Mouse (Mus musculus) layer of hippocampus, postnatal 14 days (tissue): ENCODE results near the gene Fam155a. TPM values are rescaled to one million over a fixed set of nuclear protein-coding genes. Genes with fewer than 3 reads are reported as not detected.
A peak's percentile ranks its signal among the peaks of the same experiment; 100 is the strongest.
"Not testable (repeated sequence)": the region's sequence is repeated elsewhere in the genome, so short reads cannot be mapped to it uniquely, and the experiment has no call there.

Source experiments
- DNase-seq, 2 experiments: peaks; one replicate each; pipeline ENCODE4 v3.0.0; 2021 to 2022; ENCODE audit warnings: low spot score in 2 of 2, mixed read lengths in 1 of 2
- total RNA-seq, 2 experiments: library from RNA; stranded (reverse); gene quantifications; 2 replicates each; pipeline ENCODE4 v1.2.3; 2021

Fam155a gene
- total RNA-seq, 2 experiments from 2014 or later = 98.4 to 111 TPM

DNA sequence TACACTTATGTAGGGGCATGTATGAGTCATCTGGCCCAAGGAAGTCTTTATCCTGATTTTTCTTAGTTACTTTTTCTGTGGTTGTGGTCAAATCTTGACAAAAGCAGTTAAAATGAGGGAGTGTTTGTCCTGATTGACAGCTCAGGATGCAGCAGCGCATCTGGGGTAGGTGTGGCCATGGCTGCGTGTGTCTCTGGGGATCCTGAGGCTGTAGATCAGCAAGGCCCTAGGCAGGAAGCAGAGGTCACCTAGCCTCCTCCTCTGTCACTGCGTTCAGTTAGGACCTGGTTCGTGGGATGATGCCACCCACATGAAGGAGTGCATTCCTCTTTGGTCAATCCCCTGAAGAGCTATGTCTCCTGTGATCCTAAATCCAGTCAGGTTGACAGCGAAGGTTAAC, 362.5 kb downstream of the Fam155a start:
- DNase-seq = no peak

DNA sequence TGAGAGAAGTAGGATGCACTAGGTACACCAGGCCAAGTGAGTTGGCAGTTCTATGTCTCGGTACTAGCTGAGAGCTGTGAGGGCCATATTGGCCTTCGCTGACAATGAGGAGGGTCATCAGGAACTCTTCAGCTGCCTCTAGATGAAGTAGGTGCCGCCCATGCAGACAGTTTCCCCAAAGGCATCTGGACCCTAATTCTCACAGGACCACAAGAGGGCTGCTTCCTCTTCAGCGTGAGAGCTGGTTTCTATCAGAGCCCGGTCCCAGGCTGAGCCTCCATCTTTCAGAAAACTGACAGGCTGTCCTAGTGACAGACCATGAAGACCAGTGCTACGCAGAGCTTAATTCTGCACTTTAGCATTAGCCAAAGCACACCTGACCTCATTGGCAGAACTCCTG, 364.8 kb downstream of the Fam155a start:
- DNase-seq = no peak

DNA sequence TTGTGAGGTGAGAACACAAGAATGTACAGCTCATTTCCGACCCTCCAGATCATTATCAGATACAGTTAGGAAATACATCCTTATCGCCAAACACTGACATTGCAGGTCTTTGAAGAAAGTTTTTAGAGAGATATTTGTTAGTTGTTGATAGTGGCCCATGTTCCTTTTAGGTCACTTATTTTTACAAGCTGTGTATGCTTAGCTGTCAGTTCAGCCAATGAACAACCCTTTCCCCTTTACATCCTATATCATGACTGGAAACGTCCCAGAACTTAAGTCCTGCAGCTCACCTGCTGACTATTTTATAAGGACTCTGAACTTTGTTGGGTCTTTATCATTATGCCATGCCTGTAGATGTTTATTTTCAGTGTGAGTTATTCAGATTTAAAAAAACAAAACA, 366.3 kb downstream of the Fam155a start:
- DNase-seq = no peak

DNA sequence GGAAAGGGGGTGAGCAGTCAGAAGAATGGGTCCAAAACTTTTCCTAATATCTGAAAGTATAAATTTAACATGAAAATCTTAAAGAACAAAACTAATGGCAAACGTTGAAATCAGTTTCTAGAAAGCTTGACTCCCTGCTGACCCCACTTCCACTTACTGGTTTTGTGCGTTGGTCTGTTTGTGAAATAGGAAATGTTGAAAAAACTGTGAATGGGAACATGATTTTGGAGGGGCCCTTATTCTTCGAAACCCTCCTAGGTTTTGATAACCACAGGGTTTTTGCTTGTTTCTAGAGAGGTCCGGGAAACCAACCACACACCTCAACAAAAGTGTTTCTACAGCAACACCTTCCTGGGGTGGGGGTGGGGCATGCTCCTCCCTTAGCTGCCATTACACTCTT, 368.6 kb downstream of the Fam155a start:
- DNase-seq = no peak

DNA sequence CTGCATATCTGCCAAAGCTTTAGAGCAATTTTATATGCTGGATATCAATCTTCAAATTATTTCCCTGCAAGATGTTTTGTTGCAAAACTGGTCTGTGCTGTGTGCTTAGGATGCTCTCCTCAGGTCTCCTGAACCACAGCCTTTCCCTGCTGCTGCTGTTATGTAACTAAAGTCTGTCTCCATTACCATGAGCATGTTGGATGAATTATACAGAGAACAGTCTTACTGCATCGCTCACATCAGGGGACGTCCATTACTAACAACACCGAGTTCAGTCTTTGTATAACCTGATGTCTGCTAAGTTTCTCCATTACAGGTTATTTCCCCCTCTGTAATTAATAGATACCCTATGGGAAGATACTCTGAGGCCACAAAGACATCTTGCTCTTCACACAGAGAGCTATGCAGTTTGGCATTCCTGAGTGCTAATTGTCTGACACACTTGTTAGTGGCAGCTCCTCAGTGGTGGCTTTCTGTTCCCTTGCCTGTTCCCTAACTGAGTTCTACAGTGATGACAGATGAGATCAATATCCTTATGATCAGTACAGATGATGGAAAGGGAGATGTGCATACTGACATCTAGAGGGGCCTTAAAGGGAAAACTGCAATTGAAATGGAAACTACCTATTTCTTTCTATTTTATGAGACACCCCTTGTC, 372.2 kb downstream of the Fam155a start:
- DNase-seq = no peak

DNA sequence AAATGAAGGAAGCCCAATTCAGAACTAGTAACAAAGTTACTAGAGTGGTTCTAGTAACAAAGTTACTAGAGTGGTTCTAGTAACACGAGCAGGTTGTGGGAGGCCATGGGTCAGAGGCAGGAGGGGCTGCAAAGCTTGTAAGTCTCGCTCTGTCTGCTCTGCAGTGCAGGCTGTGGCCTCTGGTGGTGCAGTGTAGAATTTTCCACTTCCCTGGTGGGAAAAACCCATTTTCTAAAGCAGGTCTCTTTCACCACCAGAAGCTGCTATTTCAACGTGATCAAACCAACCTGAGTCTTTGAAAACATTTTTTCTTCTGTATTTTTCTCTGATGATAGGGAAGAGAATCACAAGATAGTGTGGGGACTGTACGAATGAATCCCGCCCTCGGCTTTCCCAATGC, 372.9 kb downstream of the Fam155a start:
- DNase-seq = no peak

DNA sequence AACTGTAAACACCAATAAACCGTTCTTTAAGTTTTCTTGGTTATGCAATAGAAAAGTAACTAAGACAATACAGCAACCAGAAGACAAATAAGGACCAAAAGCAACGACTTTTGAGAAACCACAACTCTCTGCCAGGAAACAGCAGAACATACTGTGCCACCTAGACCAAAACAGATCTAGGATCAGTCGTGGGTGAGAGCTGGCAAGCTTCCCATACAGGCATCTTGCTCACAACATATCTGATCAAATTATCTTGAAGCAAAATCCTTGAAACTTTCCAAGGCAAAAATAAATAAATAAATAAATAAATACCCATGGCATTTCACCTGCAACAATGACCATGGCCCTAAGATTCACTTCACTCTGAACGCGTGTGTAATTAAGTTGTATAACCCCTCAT, 376.3 kb downstream of the Fam155a start:
- no peak for DNase-seq

DNA sequence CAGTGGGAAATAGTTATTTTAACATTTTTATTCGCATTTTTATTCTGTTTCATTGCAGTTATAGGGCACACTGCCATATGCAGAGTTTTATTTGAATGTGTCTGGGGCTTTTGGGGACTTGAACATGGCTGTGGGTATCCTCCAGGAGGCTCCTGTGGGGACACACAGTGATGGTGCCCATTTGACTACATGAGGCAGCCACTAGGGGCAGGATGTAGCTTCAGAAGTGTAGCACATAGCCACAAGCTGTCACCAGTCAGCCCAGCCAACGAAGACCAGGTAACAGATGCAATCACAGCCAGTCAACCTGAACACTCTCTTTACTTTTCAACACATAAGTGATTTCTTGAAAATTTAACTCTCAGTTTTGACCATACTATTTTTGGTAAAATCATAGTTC, 377.7 kb downstream of the Fam155a start:
- no peak for DNase-seq

DNA sequence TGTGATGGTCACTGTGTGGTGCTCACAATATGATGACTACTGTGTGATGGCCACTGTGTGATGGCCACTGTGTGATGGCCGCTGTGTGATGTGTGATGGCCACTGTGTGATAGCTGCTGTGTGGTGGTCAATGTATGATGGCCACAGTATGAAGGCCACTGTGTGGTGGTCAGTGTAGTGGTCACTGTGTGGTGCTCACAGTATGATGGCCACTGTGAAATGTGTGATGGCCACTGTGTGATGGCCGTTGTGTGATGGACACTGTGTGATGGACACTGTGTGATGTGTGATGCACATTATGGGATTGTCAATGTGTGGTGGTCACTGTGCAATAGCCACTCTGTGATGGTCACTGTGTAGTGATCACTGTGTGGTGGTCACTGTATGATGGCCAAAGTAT, 380.7 kb downstream of the Fam155a start:
- not testable (repeated sequence) for DNase-seq

DNA sequence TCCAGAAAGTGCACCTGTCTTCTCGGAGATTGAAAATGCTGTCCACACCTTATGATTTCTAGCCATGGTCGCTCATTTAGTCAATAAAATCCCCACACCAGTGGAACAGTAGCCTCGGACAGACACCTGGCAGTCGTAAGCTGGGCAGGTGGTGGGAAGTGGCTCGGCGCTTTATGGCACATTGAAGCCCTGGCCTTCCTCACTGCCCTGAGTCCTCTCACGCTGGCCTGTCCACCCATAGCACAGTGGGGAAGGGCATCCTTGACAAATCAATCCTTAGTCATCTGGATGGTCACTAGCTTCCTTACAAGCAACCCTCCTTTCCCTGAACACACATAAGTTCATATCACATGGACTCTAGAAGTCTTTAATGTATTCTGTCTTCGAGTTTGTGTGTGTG, 401.8 kb downstream of the Fam155a start:
- DNase-seq = no peak

DNA sequence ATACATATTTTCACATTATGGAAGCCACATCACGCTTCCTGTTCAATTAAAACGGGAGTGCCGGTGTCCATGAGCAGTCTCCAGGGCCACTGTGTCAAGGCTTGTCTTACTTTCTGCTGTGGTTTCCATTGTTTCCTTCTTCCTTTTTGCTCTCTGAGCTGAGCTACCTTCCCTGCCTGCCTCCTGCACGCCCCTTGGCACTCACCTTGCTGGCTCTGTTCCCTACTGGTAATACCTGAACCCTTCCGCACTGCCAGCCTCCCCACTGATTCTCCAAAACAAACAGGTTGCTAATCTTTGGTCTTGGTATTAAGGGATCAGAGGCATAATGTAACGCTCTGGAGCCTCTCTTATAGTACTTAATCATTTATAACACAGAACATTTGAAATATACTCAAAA, 403.2 kb downstream of the Fam155a start:
- DNase-seq = no peak

DNA sequence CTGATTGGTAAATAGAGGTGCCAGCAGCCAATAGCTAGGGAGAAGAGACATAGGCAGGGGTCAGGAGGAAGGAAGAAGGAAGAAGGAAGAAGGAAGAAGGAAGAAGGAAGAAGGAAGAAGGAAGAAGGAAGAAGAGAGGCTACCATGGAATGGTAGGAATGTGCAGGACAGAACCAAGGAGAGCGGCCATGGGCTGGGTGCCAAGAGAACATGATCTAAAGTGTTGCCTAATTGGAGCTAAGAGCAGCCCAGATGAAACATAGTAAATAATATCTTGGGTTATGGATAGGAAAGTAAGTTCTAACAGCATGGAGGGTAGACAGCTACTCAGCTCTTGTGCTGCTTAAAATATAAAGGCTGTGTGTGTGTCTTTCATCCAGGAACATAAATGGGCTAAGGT, 405.6 kb downstream of the Fam155a start:
- DNase-seq = no peak

DNA sequence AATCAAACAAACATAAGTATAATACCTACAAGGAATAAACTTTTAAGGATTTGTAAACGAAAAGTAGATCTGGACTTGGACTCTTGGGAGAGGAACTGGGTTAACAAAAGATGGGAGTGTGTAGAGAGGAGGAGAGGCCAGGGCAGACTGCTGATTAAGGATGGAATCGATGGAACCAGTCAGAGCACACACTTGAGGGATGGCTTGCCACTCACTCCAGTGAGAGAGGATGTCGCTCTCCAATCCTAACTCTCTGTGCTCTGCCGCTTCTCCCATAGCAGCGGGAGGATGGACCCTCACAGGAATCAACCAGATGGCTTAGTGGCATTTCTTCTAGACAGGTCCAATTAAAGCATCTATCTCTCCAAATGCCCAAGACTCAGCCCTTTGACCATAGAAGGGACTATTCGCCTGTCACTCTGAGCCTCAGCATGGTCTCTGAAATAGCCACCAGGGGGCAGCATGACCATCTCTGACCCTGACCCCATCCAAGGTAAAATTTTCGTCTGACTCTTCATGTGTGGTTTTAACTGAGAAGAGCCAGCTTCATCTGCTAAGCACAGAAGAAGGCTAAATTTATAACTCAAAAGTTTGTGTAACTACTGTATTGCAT, 422.3 kb downstream of the Fam155a start:
- peak; percentile 22 to 58 for DNase-seq

DNA sequence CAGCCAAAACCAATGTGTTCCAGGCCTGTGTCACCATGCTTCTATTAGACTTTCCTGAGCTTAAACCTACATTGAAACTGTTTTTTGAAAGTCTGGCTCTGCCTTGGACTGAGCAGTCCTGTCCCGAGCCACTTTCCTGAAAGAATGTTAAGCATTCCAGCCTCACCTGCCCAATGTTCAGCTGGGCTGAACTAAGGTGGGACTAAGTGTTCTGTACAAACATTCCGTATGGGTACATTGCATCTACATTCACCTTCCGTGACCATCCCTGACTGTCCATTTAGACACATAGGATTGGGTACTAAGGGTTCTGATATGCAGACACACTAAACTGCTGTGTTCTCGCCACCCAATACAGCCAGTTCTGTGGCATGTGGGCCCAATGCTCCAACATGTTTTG, 423.8 kb downstream of the Fam155a start:
- no peak for DNase-seq

DNA sequence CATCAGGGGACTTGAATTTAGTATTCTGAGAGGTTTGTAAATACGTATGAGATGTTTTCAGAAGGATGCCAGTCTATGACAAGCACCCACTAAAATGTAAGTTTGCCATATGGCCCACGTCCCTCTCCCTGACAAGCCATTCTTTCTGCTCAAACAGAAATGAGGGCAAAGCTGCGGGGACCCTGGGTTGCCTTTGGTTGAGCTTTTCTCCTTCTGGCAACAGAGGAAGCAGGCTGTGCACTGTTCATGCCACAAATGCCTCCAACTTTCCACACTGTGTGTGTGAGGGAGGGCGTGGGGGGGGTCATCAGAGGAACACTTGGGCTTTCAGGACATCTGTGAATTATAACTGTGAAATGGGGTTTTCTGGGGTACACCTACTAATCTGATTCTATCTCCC, 426.8 kb downstream of the Fam155a start:
- no peak for DNase-seq

DNA sequence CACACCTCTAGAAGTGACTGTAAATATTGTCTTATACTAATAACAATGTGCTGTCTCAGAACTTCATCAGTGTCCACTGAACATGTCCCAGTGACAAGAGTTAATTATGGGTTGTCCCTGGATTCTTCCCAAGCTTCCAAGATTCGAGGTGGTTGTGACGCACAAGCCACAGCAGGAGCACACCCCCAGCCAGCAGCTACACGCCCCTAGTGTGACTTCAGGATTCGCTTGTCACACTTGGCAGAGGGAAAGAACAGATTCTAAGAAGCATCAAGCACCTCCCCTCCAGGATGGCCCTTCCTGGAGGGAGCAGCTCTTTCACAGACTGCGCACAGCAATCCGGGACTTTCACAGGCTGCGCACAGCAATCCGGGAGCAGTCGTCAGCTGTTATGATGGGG, 428.0 kb downstream of the Fam155a start:
- DNase-seq = no peak

DNA sequence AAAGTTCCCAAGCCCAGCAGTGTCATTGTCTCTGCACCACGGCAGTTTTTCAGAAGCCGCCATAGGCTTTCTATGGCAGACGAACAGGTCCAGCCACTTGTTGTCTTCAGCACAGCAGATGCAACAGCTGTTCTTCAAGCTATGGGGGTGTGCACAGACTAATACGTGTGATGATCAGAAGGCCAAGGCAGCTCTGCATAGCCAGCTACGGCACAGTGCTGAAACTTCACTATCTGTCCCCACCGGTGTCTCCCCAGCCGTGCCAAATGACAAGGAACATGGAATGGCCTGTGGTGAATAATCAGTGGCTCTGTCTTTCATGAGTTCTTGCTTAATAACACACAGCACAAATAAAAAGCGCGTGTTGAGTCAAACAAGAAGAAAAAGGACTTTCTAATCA, 428.4 kb downstream of the Fam155a start:
- DNase-seq = no peak

DNA sequence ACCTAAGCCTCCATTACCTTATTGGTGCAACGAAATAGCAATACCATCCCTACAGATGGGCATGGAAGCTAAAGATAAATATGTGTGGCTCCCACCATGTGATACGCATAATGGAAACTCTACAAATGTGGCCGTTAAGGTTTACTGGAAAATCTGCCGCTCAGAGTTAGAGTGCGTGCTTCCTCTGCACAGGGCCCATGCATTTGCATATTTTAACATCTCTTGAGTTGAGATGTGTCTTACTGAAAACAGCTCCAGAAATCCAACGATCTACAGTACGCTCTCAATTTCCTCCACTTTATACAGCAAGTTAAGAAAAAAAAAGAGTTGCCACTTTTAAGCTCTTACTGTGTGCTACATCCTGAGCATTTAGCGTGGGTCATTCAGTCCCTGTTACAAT, 433.1 kb downstream of the Fam155a start:
- DNase-seq = no peak

DNA sequence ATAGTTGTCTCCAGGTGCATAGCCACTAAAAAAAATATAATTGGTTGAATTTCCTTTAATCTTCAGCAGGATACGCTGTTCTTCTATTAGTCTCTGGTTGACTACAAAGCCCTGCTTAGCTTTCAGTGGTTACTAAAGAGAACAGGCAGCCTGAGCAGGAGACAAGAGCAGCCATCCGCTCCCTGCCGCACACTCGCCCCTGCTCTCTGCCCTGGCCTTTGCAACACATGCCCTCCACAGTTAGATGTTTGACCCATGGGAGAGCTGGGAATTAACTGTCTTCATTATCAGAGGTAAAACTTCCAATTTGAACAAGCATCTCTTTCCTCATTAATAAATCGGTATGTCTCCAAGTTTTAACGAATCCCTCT, 435.0 kb downstream of the Fam155a start:
- DNase-seq = no peak

DNA sequence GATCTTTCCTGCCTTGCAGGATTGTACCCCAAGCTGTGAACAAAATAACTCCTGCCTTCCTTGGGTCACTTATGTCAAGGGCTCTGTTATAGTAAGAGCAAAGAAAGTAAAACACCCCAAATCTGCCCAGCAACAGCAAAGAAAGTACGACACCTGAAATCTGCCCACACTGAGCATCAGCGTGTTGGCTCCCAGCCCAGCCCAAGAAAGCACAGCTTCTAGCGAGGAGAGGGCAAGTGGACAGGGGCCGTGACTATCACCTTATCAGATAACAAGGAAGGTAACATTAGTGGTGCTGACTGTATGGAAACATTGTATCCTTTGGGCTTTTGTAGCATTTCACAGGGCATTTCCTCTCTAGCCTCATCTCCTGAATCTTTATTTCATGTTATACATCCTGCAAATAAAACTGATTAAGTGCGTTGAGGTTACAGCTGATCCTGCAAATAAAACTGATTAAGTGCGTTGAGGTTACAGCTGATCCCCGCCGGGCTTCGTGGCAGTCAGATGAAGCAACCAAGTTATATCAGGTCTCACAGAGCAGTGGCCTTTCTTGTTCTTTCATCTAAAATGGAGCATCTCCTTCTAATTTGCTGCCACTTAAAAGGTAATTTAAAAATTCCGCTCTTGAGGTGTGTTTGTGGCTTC, 435.6 kb downstream of the Fam155a start:
- no peak for DNase-seq

DNA sequence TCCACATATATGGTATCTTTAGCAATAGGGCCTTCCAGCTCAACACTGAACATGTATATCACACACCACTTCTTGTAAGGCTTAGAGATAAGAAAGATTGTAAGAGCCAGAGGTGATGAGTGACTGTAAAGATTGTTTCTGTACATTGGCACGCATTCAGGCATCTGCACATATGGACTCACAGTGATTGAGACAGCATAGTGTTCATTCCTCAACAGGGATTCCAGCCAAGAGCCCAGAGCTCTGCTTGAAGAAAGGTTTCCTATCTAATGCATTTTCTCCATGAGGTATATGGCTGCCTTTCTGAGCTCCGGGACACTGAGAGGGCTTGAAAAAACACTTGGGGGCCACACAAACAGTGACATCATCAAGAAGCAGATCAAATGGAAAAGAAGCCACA, 438.2 kb downstream of the Fam155a start:
- DNase-seq = no peak

DNA sequence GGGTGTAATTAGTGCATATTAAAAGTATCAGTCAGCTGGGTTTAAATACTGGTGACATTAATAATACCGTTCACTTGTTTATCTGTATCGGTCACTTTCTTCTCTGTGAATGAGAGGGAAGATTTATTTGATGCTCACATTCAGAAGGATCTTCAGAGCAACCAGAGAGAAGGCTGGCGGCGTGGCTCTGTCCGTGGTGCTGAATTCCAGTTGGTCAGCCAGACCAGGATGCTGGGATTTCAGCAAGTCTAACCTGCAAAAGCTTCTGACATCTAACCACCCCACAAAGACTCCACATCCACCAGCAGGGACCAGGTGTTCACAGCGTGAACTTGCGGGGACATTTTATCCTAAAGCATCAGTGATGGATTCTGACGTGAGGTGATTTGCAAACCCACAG, 461.5 kb downstream of the Fam155a start:
- no peak for DNase-seq

DNA sequence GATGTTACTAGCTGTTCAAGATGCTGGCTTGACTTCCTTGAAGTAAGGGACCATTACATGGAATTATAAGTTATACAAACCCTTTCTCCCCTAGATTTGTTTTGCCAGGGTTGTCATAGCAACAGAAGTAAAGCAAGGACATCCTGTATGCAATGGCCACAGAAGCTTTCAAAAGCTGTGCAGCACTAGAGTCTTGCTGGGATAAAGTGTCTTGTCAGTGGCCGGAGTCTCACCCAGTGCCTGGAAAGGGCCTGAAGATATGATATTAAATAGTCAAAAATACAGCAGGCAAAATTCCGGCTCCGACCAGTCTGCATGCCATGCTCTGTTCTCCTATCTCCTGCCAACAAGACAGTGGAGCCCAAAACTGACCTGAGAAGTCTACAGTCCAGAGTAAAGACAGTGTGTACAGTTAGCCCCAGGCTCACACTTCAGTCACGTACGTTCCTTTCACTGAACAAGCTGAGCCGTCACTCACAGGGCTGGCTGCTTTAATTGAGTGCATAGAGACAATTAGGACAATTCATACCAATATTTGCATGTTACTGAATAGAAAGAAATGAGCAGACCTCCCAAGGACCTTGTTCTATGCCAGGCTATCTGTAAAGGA, 467.3 kb downstream of the Fam155a start:
- no peak for DNase-seq
